8 mouse cellular contexts compared by ENCODE assay signal in genomic region chrX:36903115-36903768, GRCm38 (mm10). TPM values are rescaled to one million over a fixed set of nuclear protein-coding genes. Genes with fewer than 3 reads are reported as not detected.
A peak's percentile ranks its signal among the peaks of the same experiment; 100 is the strongest.
DNase-seq lines count a peak whose midpoint lies in the region; ATAC-seq and TF ChIP-seq lines count a peak whose summit lies in the region.

No protein-coding gene starts in this region.

- H3K9me3 ChIP-seq in embryonic facial prominence, embryonic 14.5 days (ENCODE audit: control insufficient read depth, low read length) = no peaks in the 10 kb centered on the region
- no peaks in the 10 kb centered on the region for H3K9me3 ChIP-seq in limb, embryonic 14.5 days (ENCODE audit: control insufficient read depth, low read length)
- no peaks in the 10 kb centered on the region for H3K9me3 ChIP-seq in midbrain, postnatal 0 days (ENCODE audit: low read length)

- peak overlapping the region; percentile 51 for H3K4me3 ChIP-seq in embryonic facial prominence, embryonic 14.5 days (ENCODE audit: low read depth, low read length)
- H3K4me3 ChIP-seq in limb, embryonic 14.5 days (replicated peaks; ENCODE audit: low read length) = peak overlapping the region; percentile 49
- peak overlapping the region; percentile 56 for H3K4me3 ChIP-seq in midbrain, postnatal 0 days (ENCODE audit: low read depth, low read length)

- ATAC-seq in embryonic facial prominence, embryonic 14.5 days (ENCODE audit: low read depth) = peak; percentile 94
- ATAC-seq in limb, embryonic 14.5 days (ENCODE audit: low FRiP score, low read depth) = peak; percentile 91
- ATAC-seq in midbrain, postnatal 0 days (ENCODE audit: low FRiP score) = peak; percentile 90

- 23% methylated on average over 21 of the region's 32 CpGs for WGBS in embryonic facial prominence, embryonic 14.5 days
- 23% methylated on average over 30 of the region's 32 CpGs for WGBS in limb, embryonic 14.5 days
- WGBS in midbrain, postnatal 0 days = 23% methylated on average over 31 of the region's 32 CpGs

- peak overlapping the region; percentile 73 for H3K9ac ChIP-seq in embryonic facial prominence, embryonic 14.5 days (ENCODE audit: low read depth, low read length)
- H3K9ac ChIP-seq in limb, embryonic 14.5 days (ENCODE audit: low read depth, low read length, severe bottlenecking) = peak overlapping the region; percentile 65
- H3K9ac ChIP-seq in midbrain, postnatal 0 days (replicated peaks; ENCODE audit: low read length, poor library complexity, severe bottlenecking) = peak overlapping the region; percentile 70

- TF ChIP-seq POLR2A in limb, embryonic 14.5 days (IDR thresholded peaks at IDR 0.05; ENCODE audit: borderline replicate concordance, extremely low read depth, insufficient read depth, insufficient read length) = peak; percentile 87; the same call in 1 of the 2 replicates

- no peaks in the 10 kb centered on the region for H3K36me3 ChIP-seq in embryonic facial prominence, embryonic 14.5 days (ENCODE audit: control insufficient read depth, insufficient read depth, low read length)
- H3K36me3 ChIP-seq in limb, embryonic 14.5 days (ENCODE audit: control insufficient read depth, insufficient read depth, low read length) = no peaks in the 10 kb centered on the region
- no peaks in the 10 kb centered on the region for H3K36me3 ChIP-seq in midbrain, postnatal 0 days (ENCODE audit: insufficient read depth, low read length)

- TF ChIP-seq CTCF in midbrain, postnatal 0 days (IDR thresholded peaks at IDR 0.05) = no peak

- peak overlapping the region; percentile 70 for H3K27ac ChIP-seq in embryonic facial prominence, embryonic 14.5 days (replicated peaks; ENCODE audit: low read depth, low read length)
- 0 out of 2 replicates have a peak overlapping the region, but pooled peaks have one; percentile 13 for H3K27ac ChIP-seq in limb, embryonic 14.5 days (replicated peaks; ENCODE audit: low read depth, low read length)
- H3K27ac ChIP-seq in midbrain, postnatal 0 days (ENCODE audit: low read depth, low read length) = peak overlapping the region; percentile 80

- H3K27me3 ChIP-seq in embryonic facial prominence, embryonic 14.5 days (replicated peaks; ENCODE audit: control insufficient read depth, insufficient read depth, low read length) = no peaks in the 10 kb centered on the region
- H3K27me3 ChIP-seq in limb, embryonic 14.5 days (ENCODE audit: control insufficient read depth, insufficient read depth, low read length) = no peaks in the 10 kb centered on the region
- H3K27me3 ChIP-seq in midbrain, postnatal 0 days (ENCODE audit: insufficient read depth, low read length) = no peaks in the 10 kb centered on the region

- H3K4me2 ChIP-seq in embryonic facial prominence, embryonic 14.5 days (ENCODE audit: low read depth, low read length) = peak overlapping the region; percentile 67
- H3K4me2 ChIP-seq in limb, embryonic 14.5 days (replicated peaks; ENCODE audit: low read depth, low read length, severe bottlenecking) = peak overlapping the region; percentile 62
- peak overlapping the region; percentile 46 for H3K4me2 ChIP-seq in midbrain, postnatal 0 days (ENCODE audit: low read depth, low read length, poor library complexity, severe bottlenecking)

- H3K4me1 ChIP-seq in embryonic facial prominence, embryonic 14.5 days (ENCODE audit: control insufficient read depth, insufficient read depth, low read length) = no peaks in the 10 kb centered on the region
- H3K4me1 ChIP-seq in limb, embryonic 14.5 days (ENCODE audit: control insufficient read depth, insufficient read depth, low read length) = no peaks in the 10 kb centered on the region
- H3K4me1 ChIP-seq in midbrain, postnatal 0 days (ENCODE audit: insufficient read depth, low read length) = no peaks in the 10 kb centered on the region

- DNase-seq in 3T3-L1 (ENCODE audit: low read depth, low spot score) = peak; percentile 90
- peak; percentile 60 to 78 for DNase-seq in adrenal gland, postnatal 4 days (ENCODE audit: low spot score in 2 of 2)
- peak; percentile 94 for DNase-seq in embryonic facial prominence, embryonic 14.5 days (ENCODE audit: low spot score)
- DNase-seq in heart, adult 8-10 months (ENCODE audit: low spot score) = peak; percentile 92
- peak; percentile 94 for DNase-seq in kidney, adult 9 months
- peak; percentile 92 for DNase-seq in limb, embryonic 14.5 days (ENCODE audit: low spot score)
- DNase-seq in midbrain, postnatal 0 days (ENCODE audit: low spot score) = peak; percentile 95
- peak; percentile 78 to 84 for DNase-seq in spleen, postnatal 14 days (ENCODE audit: low spot score in 2 of 2)

RNA-seq across cellular contexts. Expression of gene Nkrf, which starts 0.5 kb away (rescaled TPM):
- 1 to 10 TPM; 7.8 to 8.4 TPM for total RNA-seq in adrenal gland, postnatal 4 days (2021)
- polyA plus RNA-seq in embryonic facial prominence, embryonic 14.5 days (2014; fragmentation: Nextera tagmentation; extraction: Ambion mirVana) = 2.6 and 2.7 TPM in 2 replicates
- total RNA-seq in heart, adult 8-10 months (2022) = 1 to 10 TPM; 3.2 to 4.2 (median 3.5) TPM
- polyA plus RNA-seq in limb, embryonic 14.5 days (2012; rRNA removed) = 3.4 and 4.5 TPM in 2 replicates
- polyA plus RNA-seq in limb, embryonic 14.5 days (2014; fragmentation: Nextera tagmentation; extraction: Ambion mirVana) = 1.7 and 2.1 TPM in 2 replicates
- total RNA-seq in midbrain, postnatal 0 days (2014; rRNA removed) = 23.7 and 24.0 TPM in 2 replicates
- 15.4 and 15.5 TPM in 2 replicates for polyA plus RNA-seq in midbrain, postnatal 0 days (2015; fragmentation: Nextera tagmentation; extraction: Ambion mirVana)

RNA-seq across cellular contexts. Expression of gene C330007P06Rik, which starts 29.3 kb away (rescaled TPM):
- total RNA-seq in adrenal gland, postnatal 4 days (2021) = 10 to 100 TPM; 39.2 to 41.0 TPM
- polyA plus RNA-seq in embryonic facial prominence, embryonic 14.5 days (2014; fragmentation: Nextera tagmentation; extraction: Ambion mirVana) = 31.9 and 33.9 TPM in 2 replicates
- total RNA-seq in heart, adult 8-10 months (2022) = 10 to 100 TPM; 14.4 to 16.6 (median 15.4) TPM
- 18.0 and 21.1 TPM in 2 replicates for polyA plus RNA-seq in limb, embryonic 14.5 days (2012; rRNA removed)
- polyA plus RNA-seq in limb, embryonic 14.5 days (2014; fragmentation: Nextera tagmentation; extraction: Ambion mirVana) = 34.6 and 35.8 TPM in 2 replicates
- total RNA-seq in midbrain, postnatal 0 days (2014; rRNA removed) = 22.0 and 28.6 TPM in 2 replicates
- 16.9 and 18.8 TPM in 2 replicates for polyA plus RNA-seq in midbrain, postnatal 0 days (2015; fragmentation: Nextera tagmentation; extraction: Ambion mirVana)

RNA-seq across cellular contexts. Expression of gene Ube2a, which starts 29.5 kb away (rescaled TPM):
- 10 to 100 TPM; 47.9 to 52.3 TPM for total RNA-seq in adrenal gland, postnatal 4 days (2021)
- polyA plus RNA-seq in embryonic facial prominence, embryonic 14.5 days (2014; fragmentation: Nextera tagmentation; extraction: Ambion mirVana) = 124 and 125 TPM in 2 replicates
- total RNA-seq in heart, adult 8-10 months (2022) = 10 to 100 TPM; 61.7 to 72.1 (median 66.5) TPM
- polyA plus RNA-seq in limb, embryonic 14.5 days (2012; rRNA removed) = 40.0 and 44.2 TPM in 2 replicates
- 133 TPM in 2 replicates for polyA plus RNA-seq in limb, embryonic 14.5 days (2014; fragmentation: Nextera tagmentation; extraction: Ambion mirVana)
- total RNA-seq in midbrain, postnatal 0 days (2014; rRNA removed) = 39.4 and 40.4 TPM in 2 replicates
- 110 and 123 TPM in 2 replicates for polyA plus RNA-seq in midbrain, postnatal 0 days (2015; fragmentation: Nextera tagmentation; extraction: Ambion mirVana)

Comparison
In these comparisons a context has a peak if more than half of its experiments do, and no peak if none do; other contexts are left out.
1. Peak in every context shown above with its lines: DNase-seq, ATAC-seq, H3K4me3 ChIP-seq and H3K27ac ChIP-seq.
2. H3K27ac ChIP-seq: peak in every context shown above with its lines; median percentile 80 in midbrain, postnatal 0 days; 70 in embryonic facial prominence, embryonic 14.5 days; 13 in limb, embryonic 14.5 days.